Mouse (Mus musculus): ENCODE measurements around the gene Tex21. TPM values are rescaled to one million over a fixed set of nuclear protein-coding genes. Genes with fewer than 3 reads are reported as not detected.

The Tex21 gene
- polyA plus RNA-seq, 1 experiment from 2014 or later: not detected

GRCm38 (mm10) chr12:76197071-76197470 lies 49.5 kb downstream of the Tex21 start:
- Histone ChIP-seq H3K4me1 (replicated peaks; ENCODE audit: control insufficient read depth, insufficient read depth) (peaks cover 3% of the 10 kb centered on the region; the same call in 1 of the 2 replicates), H3K27ac (replicated peaks) (no peak overlapping the region), H3K27me3 (ENCODE audit: control insufficient read depth, insufficient read depth, low read length) (no peaks in the 10 kb centered on the region), H3K4me2 (replicated peaks; ENCODE audit: low read depth) (no peak overlapping the region; the same call in 1 of the 2 replicates), H3K4me3 (ENCODE audit: low read depth, low read length) (no peak overlapping the region), H3K9me3 (ENCODE audit: control insufficient read depth, low read length) (no peaks in the 10 kb centered on the region), H3K9ac (ENCODE audit: low read length) (no peak overlapping the region), H3K36me3 (ENCODE audit: control insufficient read depth, insufficient read depth, low read length) (no peaks in the 10 kb centered on the region)
- WGBS: 40% methylated on average over 8 of the region's 8 CpGs
- DNase-seq (ENCODE audit: low spot score) (no peak), ATAC-seq (ENCODE audit: low FRiP score, low TSS enrichment) (no peak)
- TF ChIP-seq CTCF (IDR thresholded peaks at IDR 0.05; ENCODE audit: low read depth) (no peak), EP300 (optimal IDR thresholded peaks at IDR 0.05) (no peak)

DNA sequence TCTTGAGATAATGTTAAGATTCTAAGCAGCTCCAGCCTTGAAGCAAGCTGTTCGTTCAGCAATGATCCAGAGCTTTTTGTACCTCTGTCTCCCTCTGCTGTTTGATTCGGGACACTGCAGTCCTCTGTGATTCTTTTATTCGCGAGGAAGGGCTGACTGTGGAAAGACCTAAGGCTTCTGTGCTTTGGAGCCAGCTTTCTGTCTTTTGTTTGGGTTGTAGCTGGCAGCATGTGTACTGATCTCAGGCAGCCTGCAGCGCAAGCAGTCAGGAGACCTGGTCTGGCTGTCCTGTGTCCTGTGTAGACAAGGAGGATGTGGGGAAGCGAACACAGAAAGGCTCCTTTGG lies 49.9 kb downstream of the Tex21 start:
- Histone ChIP-seq H3K27me3 (ENCODE audit: control insufficient read depth, insufficient read depth, low read length) (no peaks in the 10 kb centered on the region), H3K36me3 (ENCODE audit: control insufficient read depth, insufficient read depth, low read length) (no peaks in the 10 kb centered on the region), H3K27ac (replicated peaks) (peak overlapping the region; percentile 79; the same call in 1 of the 2 replicates), H3K4me1 (replicated peaks; ENCODE audit: control insufficient read depth, insufficient read depth) (peaks cover 3% of the 10 kb centered on the region; the same call in 1 of the 2 replicates), H3K9ac (ENCODE audit: low read length) (no peak overlapping the region), H3K9me3 (ENCODE audit: control insufficient read depth, low read length) (no peaks in the 10 kb centered on the region), H3K4me2 (replicated peaks; ENCODE audit: low read depth) (peak overlapping the region; percentile 75), H3K4me3 (ENCODE audit: low read depth, low read length) (peak overlapping the region; percentile 34)
- ATAC-seq (ENCODE audit: low FRiP score, low TSS enrichment) (peak; percentile 73), DNase-seq (ENCODE audit: low spot score) (peak; percentile 79)
- no peak for TF ChIP-seq EP300 (optimal IDR thresholded peaks at IDR 0.05)
- TF ChIP-seq CTCF (IDR thresholded peaks at IDR 0.05; ENCODE audit: low read depth): peak; percentile 92
- WGBS: 9% methylated on average over 6 of the region's 6 CpGs

- peak; percentile 94 for DNase-seq (ENCODE audit: low spot score)
- TF ChIP-seq CTCF (IDR thresholded peaks at IDR 0.05; ENCODE audit: low read depth) (no peak), EP300 (optimal IDR thresholded peaks at IDR 0.05) (no peak)
- peak overlapping the region; percentile 75 for H3K4me2 ChIP-seq (replicated peaks; ENCODE audit: low read depth)
- peak overlapping the region; percentile 79 for H3K27ac ChIP-seq (replicated peaks)
- peaks cover 3% of the 10 kb centered on the region; the same call in 1 of the 2 replicates for H3K4me1 ChIP-seq (replicated peaks; ENCODE audit: control insufficient read depth, insufficient read depth)
- no peaks in the 10 kb centered on the region for H3K36me3 ChIP-seq (ENCODE audit: control insufficient read depth, insufficient read depth, low read length)
- no peaks in the 10 kb centered on the region for H3K27me3 ChIP-seq (ENCODE audit: control insufficient read depth, insufficient read depth, low read length)
- H3K9me3 ChIP-seq (ENCODE audit: control insufficient read depth, low read length): no peaks in the 10 kb centered on the region
- peak; percentile 92 for ATAC-seq (ENCODE audit: low FRiP score, low TSS enrichment)
- 1% methylated on average over 22 of the region's 22 CpGs for WGBS
- peak overlapping the region; percentile 34 for H3K4me3 ChIP-seq (ENCODE audit: low read depth, low read length)
- peak overlapping the region; percentile 52 for H3K9ac ChIP-seq (ENCODE audit: low read length)
These were observed 50.4 kb downstream of the Tex21 start for GRCm38 (mm10) chr12:76195912-76196708.

DNA sequence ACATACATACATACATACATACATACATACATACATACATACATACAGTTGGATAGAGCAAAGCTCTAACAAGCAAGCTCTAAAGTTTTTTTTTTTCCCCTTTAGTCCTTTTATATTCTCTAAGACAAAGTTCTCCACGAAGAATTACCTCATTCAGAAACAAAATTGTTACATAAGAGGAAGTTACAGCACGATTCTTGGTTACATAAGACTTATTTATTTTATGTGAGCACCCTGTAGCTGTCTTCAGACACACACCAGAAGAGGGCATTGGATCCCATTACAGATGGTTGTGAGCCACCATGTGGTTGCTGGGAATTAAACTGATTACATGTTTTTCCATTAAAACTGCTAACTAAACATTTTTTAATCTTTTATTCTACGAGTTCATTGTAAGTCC lies 52.0 kb downstream of the Tex21 start:
- H3K9ac ChIP-seq (ENCODE audit: low read length): no peak overlapping the region
- no peaks in the 10 kb centered on the region for H3K27me3 ChIP-seq (ENCODE audit: control insufficient read depth, insufficient read depth, low read length)
- H3K27ac ChIP-seq (replicated peaks): no peak overlapping the region
- H3K4me1 ChIP-seq (replicated peaks; ENCODE audit: control insufficient read depth, insufficient read depth): peaks cover 3% of the 10 kb centered on the region; the same call in 1 of the 2 replicates
- H3K4me3 ChIP-seq (ENCODE audit: low read depth, low read length): no peak overlapping the region
- whole genome bisulfite sequencing: 38% methylated on average over 3 of the region's 3 CpGs
- no peaks in the 10 kb centered on the region for H3K9me3 ChIP-seq (ENCODE audit: control insufficient read depth, low read length)
- no peak overlapping the region for H3K4me2 ChIP-seq (replicated peaks; ENCODE audit: low read depth)
- DNase-seq (ENCODE audit: low spot score) (no peak), ATAC-seq (ENCODE audit: low FRiP score, low TSS enrichment) (no peak)
- TF ChIP-seq EP300 (optimal IDR thresholded peaks at IDR 0.05): no peak
- TF ChIP-seq CTCF (IDR thresholded peaks at IDR 0.05; ENCODE audit: low read depth): no peak
- H3K36me3 ChIP-seq (ENCODE audit: control insufficient read depth, insufficient read depth, low read length): no peaks in the 10 kb centered on the region

GRCm38 (mm10) chr12:76190940-76191339 lies 55.6 kb downstream of the Tex21 start:
- no peaks in the 10 kb centered on the region for H3K27me3 ChIP-seq (ENCODE audit: control insufficient read depth, insufficient read depth, low read length)
- no peaks in the 10 kb centered on the region for H3K4me1 ChIP-seq (replicated peaks; ENCODE audit: control insufficient read depth, insufficient read depth)
- ATAC-seq (ENCODE audit: low FRiP score, low TSS enrichment) (peak; percentile 75; the same call in 1 of the 2 replicates), DNase-seq (ENCODE audit: low spot score) (peak; percentile 33)
- H3K9me3 ChIP-seq (ENCODE audit: control insufficient read depth, low read length): no peaks in the 10 kb centered on the region
- no peaks in the 10 kb centered on the region for H3K36me3 ChIP-seq (ENCODE audit: control insufficient read depth, insufficient read depth, low read length)
- peak; percentile 89 for TF ChIP-seq CTCF (IDR thresholded peaks at IDR 0.05; ENCODE audit: low read depth)
- TF ChIP-seq EP300 (optimal IDR thresholded peaks at IDR 0.05): no peak
- H3K4me2 ChIP-seq (replicated peaks; ENCODE audit: low read depth): no peak overlapping the region
- 45% methylated on average over 11 of the region's 11 CpGs for WGBS
- H3K4me3 ChIP-seq (ENCODE audit: low read depth, low read length): no peak overlapping the region
- H3K27ac ChIP-seq (replicated peaks): no peak overlapping the region
- H3K9ac ChIP-seq (ENCODE audit: low read length): no peak overlapping the region

GRCm38 (mm10) chr12:76187849-76188248 lies 58.7 kb downstream of the Tex21 start:
- peak; percentile 45 for DNase-seq (ENCODE audit: low spot score)
- Histone ChIP-seq H3K27ac (replicated peaks) (no peak overlapping the region), H3K4me3 (ENCODE audit: low read depth, low read length) (no peak overlapping the region), H3K36me3 (ENCODE audit: control insufficient read depth, insufficient read depth, low read length) (no peaks in the 10 kb centered on the region), H3K4me1 (replicated peaks; ENCODE audit: control insufficient read depth, insufficient read depth) (no peaks in the 10 kb centered on the region), H3K27me3 (ENCODE audit: control insufficient read depth, insufficient read depth, low read length) (no peaks in the 10 kb centered on the region), H3K9ac (ENCODE audit: low read length) (no peak overlapping the region), H3K4me2 (replicated peaks; ENCODE audit: low read depth) (no peak overlapping the region), H3K9me3 (ENCODE audit: control insufficient read depth, low read length) (no peaks in the 10 kb centered on the region)
- TF ChIP-seq CTCF (IDR thresholded peaks at IDR 0.05; ENCODE audit: low read depth) (peak; percentile 76), EP300 (optimal IDR thresholded peaks at IDR 0.05) (no peak)
- ATAC-seq (ENCODE audit: low FRiP score, low TSS enrichment): no peak
- 34% methylated on average over 8 of the region's 8 CpGs for WGBS
